Mouse (Mus musculus) telencephalon, adult 2 months (tissue): ENCODE data around the gene Nalcn.

Experiments
- DNase-seq: peaks from one replicate; pipeline ENCODE4 v3.0.0-alpha.2; 2011; ENCODE audit warnings: low read depth, low spot score

The Nalcn gene

GRCm38 (mm10) chr14:123512923-123513322 lies 114.0 kb downstream of the Nalcn start:
- DNase-seq: no peak

DNA sequence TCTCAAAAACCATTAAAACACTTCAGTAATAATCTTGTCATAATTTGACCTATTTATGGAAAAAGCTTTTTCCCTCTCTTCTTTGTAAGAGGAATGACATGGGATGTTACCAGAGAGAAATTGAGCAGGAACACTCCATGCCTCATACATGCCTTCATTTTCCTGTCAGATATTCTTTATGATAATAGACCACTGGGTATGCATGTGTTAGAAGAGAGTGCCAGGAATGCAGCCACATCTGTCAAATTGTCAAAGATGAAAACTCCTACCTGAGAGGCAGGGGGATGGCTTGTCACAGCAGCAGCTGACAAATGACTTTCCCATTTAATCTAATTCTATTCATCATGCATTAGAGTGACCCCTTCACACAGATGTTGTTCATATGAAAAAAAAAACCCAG lies 131.4 kb downstream of the Nalcn start:
- no peak for DNase-seq

GRCm38 (mm10) chr14:123488575-123489207 lies 138.3 kb downstream of the Nalcn start:
- DNase-seq: no peak

DNA sequence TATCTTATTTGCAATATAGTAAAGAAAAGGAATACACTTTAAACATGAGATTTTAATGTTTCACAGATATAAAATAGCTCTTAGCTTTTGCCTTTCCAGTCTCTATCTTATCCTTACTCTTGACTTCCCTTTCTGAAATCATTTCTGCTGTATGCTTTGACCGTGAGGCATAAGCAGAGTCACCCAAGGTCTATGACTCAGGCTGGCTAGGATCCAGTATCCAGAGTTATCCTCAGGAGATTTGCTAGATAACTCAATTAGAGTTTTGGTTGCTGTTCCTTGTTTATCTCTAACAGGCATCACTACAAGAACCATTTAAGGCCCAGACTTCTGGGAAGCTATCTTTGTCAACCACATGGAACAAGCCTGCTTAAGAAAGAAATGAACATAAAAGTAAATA lies 164.9 kb downstream of the Nalcn start:
- no peak for DNase-seq

DNA sequence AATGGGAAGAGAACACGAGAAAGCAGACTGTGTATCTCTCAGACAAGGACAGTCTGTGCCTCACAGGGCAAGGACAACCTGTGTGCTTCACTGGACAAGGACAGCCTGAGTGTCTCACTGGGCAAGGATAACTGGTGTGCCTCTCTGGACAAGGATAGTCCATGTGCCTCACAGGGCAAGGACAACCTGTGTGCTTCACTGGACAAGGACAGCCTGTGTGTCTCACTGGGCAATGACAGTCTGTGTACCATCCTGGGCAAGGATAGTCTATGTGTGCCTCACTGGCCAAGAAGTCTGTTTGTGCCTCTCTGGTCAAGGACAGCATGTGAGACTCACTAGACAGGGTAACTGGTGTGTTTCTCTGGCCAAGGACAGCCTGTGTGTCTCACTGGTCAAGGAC lies 180.9 kb downstream of the Nalcn start:
- no peak for DNase-seq

DNA sequence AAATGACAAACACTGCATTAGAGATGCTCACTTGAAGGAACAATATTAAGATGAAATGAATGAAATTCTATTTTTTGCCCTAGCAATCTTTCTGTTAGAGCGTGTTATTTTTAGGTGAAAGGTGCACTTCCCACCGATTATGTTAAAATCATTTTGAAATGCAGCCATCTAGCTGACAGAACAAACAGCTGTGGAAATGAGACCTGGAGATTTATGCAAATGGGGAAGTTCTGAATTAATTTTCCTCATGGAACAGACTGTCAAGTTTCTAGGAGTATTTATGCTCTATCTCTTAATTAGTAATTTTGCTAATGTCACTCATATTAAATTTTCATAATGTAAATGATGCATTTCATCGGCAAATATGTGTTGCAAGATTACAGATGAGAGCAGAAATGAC lies 191.4 kb downstream of the Nalcn start:
- DNase-seq: peak; percentile 13

DNA sequence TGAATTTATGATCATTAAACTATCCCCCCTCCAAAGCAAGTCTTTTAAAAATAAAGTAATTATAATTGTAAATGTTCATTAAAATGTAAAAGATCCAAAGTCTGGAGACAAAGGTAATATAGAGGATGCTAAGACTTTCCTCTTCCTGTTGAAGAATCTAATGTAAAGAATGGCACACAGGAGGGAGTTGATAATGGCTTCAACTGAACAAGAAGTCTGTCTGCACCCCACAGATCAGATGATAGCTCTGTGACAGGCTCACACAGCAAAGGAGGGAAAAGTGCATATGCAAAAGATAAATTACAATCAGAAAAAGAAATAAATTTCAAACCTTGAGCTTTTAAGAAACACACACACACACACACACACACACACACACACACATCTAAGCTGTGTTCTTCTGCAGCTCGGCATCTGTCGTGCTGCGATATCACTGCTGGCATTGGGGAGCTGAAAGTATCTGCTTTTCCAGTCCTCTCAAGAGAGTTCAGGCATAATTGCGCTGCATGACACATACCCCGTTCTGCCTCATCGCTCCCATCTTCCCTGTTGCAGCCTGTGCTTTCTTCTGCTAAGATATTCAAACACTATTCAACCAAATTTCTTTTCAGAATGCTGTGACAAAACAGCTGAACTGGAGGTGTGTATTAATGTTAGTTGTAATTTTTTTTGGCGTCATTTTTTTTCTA lies 250.6 kb downstream of the Nalcn start:
- peak; percentile 51 for DNase-seq

DNA sequence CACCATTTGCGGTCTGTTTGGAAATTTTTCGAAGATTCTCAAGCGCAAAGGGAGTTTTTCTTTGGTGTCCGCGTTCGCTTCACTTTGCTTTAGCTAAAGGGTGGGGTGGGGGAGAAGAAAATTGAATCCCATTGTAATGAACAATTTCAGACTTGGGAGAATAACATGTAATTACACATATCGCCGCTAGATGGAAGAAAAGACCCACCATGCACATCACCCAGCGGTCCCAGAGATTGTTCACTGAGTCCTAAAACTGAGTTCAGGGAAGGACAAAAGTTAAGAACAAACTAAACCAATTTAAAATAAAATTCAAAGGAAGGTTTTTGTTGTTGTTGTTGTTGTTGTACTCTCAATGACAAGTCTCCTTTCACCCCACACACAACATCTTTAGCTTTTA lies 255.4 kb downstream of the Nalcn start:
- DNase-seq: no peak

DNA sequence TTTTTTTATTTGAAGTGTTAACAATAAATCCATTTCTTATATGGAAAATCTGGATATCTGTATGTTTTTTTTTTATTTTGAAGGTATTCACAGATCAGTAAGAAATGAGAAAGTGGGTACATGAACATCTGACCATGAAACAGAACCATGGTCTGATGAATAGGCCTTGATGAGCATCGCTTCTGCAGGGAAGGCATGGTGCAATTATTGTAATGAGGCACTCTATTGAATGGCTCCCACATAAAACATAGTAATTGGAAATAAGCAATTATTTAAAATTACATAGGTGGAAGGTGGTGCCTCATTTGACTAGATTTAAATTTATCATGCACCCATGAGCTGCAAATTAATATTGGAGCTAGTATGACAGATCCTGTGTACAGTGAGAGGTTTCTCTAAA lies 267.3 kb downstream of the Nalcn start:
- DNase-seq: no peak

DNA sequence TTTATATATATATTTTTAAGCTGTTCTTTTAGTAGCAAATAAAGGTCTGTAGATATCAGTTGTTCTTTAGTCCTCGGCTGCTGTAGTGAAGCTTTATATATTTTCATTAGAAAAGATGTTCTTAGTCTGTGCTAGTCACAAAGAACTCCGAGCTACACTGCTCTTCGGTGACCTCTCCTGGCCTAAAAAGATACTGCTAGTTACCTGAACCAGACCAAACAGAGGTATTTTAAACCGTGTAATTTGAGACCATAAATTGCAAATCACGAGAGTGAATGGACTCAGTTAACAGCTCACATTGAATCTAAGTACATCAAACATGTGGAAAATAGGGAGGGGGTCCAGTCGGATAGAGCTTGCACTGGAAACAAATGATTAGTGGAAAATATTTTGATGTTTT lies 274.0 kb downstream of the Nalcn start:
- no peak for DNase-seq

GRCm38 (mm10) chr14:123331841-123332240 lies 295.1 kb downstream of the Nalcn start:
- no peak for DNase-seq

- DNase-seq: no peak
These were observed 312.6 kb downstream of the Nalcn start for GRCm38 (mm10) chr14:123314369-123314768.

- no peak for DNase-seq
These were observed 314.6 kb downstream of the Nalcn start for GRCm38 (mm10) chr14:123312371-123312770.

GRCm38 (mm10) chr14:123296068-123296467 lies 330.9 kb downstream of the Nalcn start:
- DNase-seq: no peak

GRCm38 (mm10) chr14:123291118-123292007 lies 335.6 kb downstream of the Nalcn start:
- no peak for DNase-seq

GRCm38 (mm10) chr14:123282165-123282564 lies 344.8 kb downstream of the Nalcn start:
- no peak for DNase-seq

DNA sequence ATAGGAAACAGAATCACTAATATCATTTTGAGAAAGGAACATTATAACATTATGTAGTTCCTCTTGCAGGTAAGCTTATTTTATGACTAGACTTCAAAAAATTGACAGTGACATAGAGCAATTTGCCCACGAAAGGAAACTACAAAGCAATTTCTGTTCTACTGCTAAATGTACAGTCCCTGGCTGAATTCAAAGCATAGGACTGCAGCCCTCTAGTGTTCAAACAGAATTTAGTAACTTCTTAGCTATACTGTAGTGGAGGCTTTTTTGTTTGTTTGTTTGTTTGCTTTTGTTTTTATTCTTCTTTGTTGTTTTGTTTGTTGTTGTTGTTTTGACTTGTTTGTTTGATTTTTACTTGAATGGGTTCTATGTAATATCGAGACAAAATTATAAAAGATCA lies 354.8 kb downstream of the Nalcn start:
- no peak for DNase-seq

DNA sequence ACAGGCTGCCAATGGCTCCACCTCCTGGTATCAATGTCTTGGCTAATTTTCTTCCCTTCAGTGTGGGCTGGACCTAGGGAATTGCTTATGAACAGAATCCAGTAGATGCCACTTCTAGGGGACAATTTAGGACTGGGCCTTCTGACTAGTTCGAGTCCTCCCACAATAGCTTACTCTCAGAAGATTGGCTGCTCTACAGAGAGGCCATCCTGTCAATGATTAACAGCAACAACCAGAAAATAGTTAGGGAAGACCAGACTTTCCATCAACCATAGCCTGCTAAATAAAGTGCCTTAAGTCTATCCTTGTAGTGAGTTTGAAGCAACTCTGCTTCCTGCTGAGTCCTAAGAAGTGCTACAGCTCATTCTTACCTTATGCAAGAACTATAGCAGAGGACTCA lies 386.2 kb downstream of the Nalcn start:
- DNase-seq: no peak

GRCm38 (mm10) chr14:123239945-123240344 lies 387.0 kb downstream of the Nalcn start:
- DNase-seq: no peak

GRCm38 (mm10) chr14:123237002-123237401 lies 389.9 kb downstream of the Nalcn start:
- DNase-seq: no peak

DNA sequence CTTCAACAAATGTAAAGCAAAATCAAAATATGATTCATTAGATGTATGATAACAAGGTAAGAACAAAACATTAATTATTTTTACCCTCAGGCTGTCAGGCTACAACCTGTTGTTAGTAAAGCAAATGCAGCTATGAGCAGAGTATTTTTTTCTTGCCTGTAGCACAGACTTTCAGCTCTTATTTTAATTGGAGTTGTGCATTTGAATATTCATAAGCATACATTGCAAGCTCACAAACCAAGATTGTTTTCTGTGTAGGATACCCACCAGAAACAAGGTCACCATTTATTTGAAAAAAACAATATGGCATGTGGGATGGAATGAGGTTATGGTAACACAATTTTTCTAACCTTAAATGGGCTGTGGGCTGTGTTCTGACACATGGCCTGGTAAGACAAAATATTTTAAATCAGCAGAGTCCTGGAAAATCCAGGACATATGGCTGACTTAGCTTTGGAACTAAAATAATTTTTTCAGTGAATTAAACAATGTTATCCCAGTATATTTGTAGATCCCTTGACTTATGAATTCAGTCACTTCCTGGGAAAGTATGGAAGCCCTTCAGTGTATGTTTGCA lies 394.2 kb downstream of the Nalcn start:
- peak; percentile 55 for DNase-seq
